Mouse (Mus musculus): Measurements from ENCODE around the gene Kcnmb4. TPM values are rescaled to one million over a fixed set of nuclear protein-coding genes. Genes with fewer than 3 reads are reported as not detected.
A peak's percentile ranks its signal among the peaks of the same experiment; 100 is the strongest.

Kcnmb4 gene
- total RNA-seq, 2 experiments from 2014 or later = 102 TPM

DNA sequence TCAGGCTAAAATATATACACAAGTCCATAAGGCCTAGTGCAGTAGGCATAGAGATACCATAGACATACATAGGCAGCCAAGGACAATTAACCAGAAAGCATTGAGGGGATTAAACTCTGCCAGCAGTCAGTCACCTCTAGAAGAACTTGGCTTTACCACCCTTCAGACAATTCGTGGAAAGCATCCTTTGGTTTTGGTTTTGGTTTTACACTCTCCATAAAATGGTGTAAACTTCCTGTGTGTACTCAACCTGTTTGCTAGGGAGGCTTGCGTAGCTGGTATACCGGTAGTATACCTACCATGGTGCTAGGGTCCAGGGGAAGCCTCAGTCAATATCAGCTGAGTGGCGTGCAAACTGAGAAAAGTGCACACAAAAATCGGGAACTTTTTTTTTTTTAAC is 77.4 kb downstream of the Kcnmb4 start:
- TF ChIP-seq CTCF (IDR thresholded peaks at IDR 0.05) = no peak
- DNase-seq (ENCODE audit: extremely low spot score in 1 of 2, low spot score in 2 of 2) = no peak
- Histone ChIP-seq H3K27ac (no peak overlapping the region), H3K4me3 (no peak overlapping the region)
- intact Hi-C loops (cut with DNase I) = no loop called here

DNA sequence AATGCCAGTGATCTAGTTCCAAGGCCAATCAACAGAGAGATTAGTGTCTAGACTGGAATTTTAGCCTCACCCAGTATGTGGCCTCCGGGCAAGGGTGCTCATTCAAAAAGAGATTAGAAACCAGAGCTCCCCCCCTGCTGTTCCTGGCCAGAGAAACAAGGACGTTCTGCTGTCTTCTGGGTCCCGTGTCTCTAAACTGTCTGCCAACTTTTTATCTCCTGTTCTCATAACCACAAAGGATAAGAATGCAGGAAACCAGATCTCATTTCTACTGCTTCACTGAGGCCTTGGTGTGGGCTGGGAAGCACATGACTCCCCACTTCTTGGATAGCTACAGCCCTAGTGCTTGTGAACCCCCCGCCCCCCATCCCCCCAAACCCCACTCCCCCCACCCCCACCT is 79.1 kb downstream of the Kcnmb4 start:
- TF ChIP-seq CTCF (IDR thresholded peaks at IDR 0.05) = no peak
- intact Hi-C loops (cut with DNase I) = no loop called here
- Histone ChIP-seq H3K4me3 (no peak overlapping the region), H3K27ac (no peak overlapping the region)
- DNase-seq (ENCODE audit: extremely low spot score in 1 of 2, low spot score in 2 of 2) = no peak

- intact Hi-C loops (cut with DNase I) = no loop called here
- peak; percentile 38 to 43 for DNase-seq (ENCODE audit: extremely low spot score in 1 of 2, low spot score in 2 of 2)
- TF ChIP-seq CTCF (IDR thresholded peaks at IDR 0.05) = no peak
- no peak overlapping the region for H3K4me3 ChIP-seq
- no peak overlapping the region for H3K27ac ChIP-seq
Measured at GRCm38 (mm10) chr10:116393790-116394475, 79.7 kb downstream of the Kcnmb4 start.

- Histone ChIP-seq H3K4me3 (no peak overlapping the region), H3K27ac (no peak overlapping the region)
- no peak for TF ChIP-seq CTCF (IDR thresholded peaks at IDR 0.05)
- intact Hi-C loops (cut with DNase I) = no loop called here
- DNase-seq (ENCODE audit: extremely low spot score in 1 of 2, low spot score in 2 of 2) = no peak
Measured at GRCm38 (mm10) chr10:116388840-116389239, 84.8 kb downstream of the Kcnmb4 start.

DNA sequence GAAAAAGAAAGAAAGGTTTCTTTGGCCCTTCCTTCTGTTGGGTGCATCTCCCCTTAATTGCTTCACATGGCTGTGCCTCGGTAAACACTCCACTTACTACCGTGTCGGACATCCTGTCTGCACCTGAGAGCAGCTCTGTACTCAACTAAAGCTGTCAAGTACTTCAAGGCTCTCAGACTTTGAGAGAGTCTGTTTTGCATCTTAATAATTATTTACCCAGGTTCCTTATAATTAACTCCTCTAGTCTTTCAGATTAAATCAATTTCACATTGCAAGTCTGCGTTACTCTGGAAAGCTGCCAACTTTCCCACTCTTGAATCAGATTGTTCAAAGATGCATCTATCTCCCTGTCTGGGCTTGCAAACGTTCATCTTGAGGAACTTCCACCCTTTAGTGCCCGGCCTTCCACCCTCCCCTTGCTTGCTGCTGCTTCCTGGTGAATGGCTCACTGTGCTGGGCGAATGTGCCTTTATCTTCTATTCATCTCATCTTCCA is 87.2 kb downstream of the Kcnmb4 start:
- DNase-seq (ENCODE audit: extremely low spot score in 1 of 2, low spot score in 2 of 2) = no peak
- H3K4me3 ChIP-seq = no peak overlapping the region
- no peak overlapping the region for H3K27ac ChIP-seq
- no peak for TF ChIP-seq CTCF (IDR thresholded peaks at IDR 0.05)
- intact Hi-C loops (cut with DNase I) = no loop called here

- Histone ChIP-seq H3K27ac (no peak overlapping the region), H3K4me3 (no peak overlapping the region)
- DNase-seq (ENCODE audit: extremely low spot score in 1 of 2, low spot score in 2 of 2) = no peak
- intact Hi-C loops (cut with DNase I) = no loop called here
- no peak for TF ChIP-seq CTCF (IDR thresholded peaks at IDR 0.05)
Measured at GRCm38 (mm10) chr10:116384401-116384800, 89.3 kb downstream of the Kcnmb4 start.

GRCm38 (mm10) chr10:116382826-116383685 is 90.6 kb downstream of the Kcnmb4 start:
- intact Hi-C loops (cut with DNase I) = no loop called here
- Histone ChIP-seq H3K27ac (no peak overlapping the region), H3K4me3 (no peak overlapping the region)
- TF ChIP-seq CTCF (IDR thresholded peaks at IDR 0.05) = no peak
- no peak for DNase-seq (ENCODE audit: extremely low spot score in 1 of 2, low spot score in 2 of 2)

DNA sequence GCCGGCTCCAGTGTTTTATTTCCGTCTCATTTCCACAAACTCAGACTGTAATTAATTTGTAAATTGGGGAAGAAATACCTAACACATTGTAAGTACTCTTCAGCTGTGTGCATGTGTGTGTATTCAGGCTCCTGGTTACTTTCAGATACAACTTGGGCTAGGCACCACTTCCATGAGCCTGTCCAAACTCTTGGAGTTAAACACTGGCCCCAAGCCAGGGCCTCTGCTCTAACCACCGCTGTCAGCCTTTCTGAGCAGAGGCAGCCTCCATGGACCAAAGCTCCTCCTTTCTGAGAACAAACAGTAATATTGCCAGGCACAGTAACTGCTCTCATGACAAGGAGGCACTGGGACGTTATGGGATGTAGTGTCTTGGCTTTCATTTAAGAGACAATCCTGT is 96.8 kb downstream of the Kcnmb4 start:
- DNase-seq (ENCODE audit: extremely low spot score in 1 of 2, low spot score in 2 of 2) = no peak
- intact Hi-C loops (cut with DNase I) = no loop called here
- Histone ChIP-seq H3K27ac (no peak overlapping the region), H3K4me3 (no peak overlapping the region)
- no peak for TF ChIP-seq CTCF (IDR thresholded peaks at IDR 0.05)

- no peak for TF ChIP-seq CTCF (IDR thresholded peaks at IDR 0.05)
- DNase-seq (ENCODE audit: extremely low spot score in 1 of 2, low spot score in 2 of 2) = no peak
- intact Hi-C loops (cut with DNase I) = no loop called here
- Histone ChIP-seq H3K4me3 (no peak overlapping the region), H3K27ac (no peak overlapping the region)
Measured at GRCm38 (mm10) chr10:116374111-116374510, 99.6 kb downstream of the Kcnmb4 start.

GRCm38 (mm10) chr10:116370991-116371725 is 102.5 kb downstream of the Kcnmb4 start:
- no peak for TF ChIP-seq CTCF (IDR thresholded peaks at IDR 0.05)
- intact Hi-C loops (cut with DNase I) = no loop called here
- no peak for DNase-seq (ENCODE audit: extremely low spot score in 1 of 2, low spot score in 2 of 2)

More at GRCm38 (mm10) chr10:116370991-116371725, 102.5 kb downstream of the Kcnmb4 start:
- Histone ChIP-seq H3K27ac (peak overlapping the region; percentile 15; the same call in 1 of the 2 replicates), H3K4me3 (no peak overlapping the region)

Other genes starting within 250 kb of the Kcnmb4 start
- 10 to 100 TPM; 17.0 to 19.8 TPM for gene Ptprb, start 198.4 kb downstream of the Kcnmb4 start, total RNA-seq (2021)
- gene Cnot2, start 107.6 kb upstream of the Kcnmb4 start, total RNA-seq (2021) = 10 to 100 TPM; 68.3 to 76.9 TPM

Measured in left cerebral cortex, adult 2 months (tissue).